Mouse (Mus musculus) kidney, adult 9 months (tissue): ENCODE measurements around the gene Serinc3.
"Not testable (repeated sequence)": the region's sequence is repeated elsewhere in the genome, so short reads cannot be mapped to it uniquely, and the experiment has no call there.

ENCODE experiments used
- DNase-seq: peaks from one replicate; pipeline ENCODE4 v3.0.0; 2022

Gene Serinc3

GRCm38 (mm10) chr2:163662076-163662475 is 17.1 kb upstream of the Serinc3 start:
- no peak for DNase-seq

GRCm38 (mm10) chr2:163661371-163661850 is 16.5 kb upstream of the Serinc3 start:
- DNase-seq: peak; percentile 44

GRCm38 (mm10) chr2:163660103-163660701 is 15.3 kb upstream of the Serinc3 start:
- no peak for DNase-seq

GRCm38 (mm10) chr2:163659431-163659830 is 14.5 kb upstream of the Serinc3 start:
- DNase-seq: no peak

GRCm38 (mm10) chr2:163658941-163659340 is 14.0 kb upstream of the Serinc3 start:
- peak; percentile 71 for DNase-seq

GRCm38 (mm10) chr2:163657975-163658886 is 13.3 kb upstream of the Serinc3 start, which contains the start of gene Pkig:
Gene Pkig (plus strand): TSS chr2:163658386.
- DNase-seq: peak; percentile 81

GRCm38 (mm10) chr2:163657486-163657885 is 12.6 kb upstream of the Serinc3 start:
- no peak for DNase-seq

GRCm38 (mm10) chr2:163655699-163656098 is 10.8 kb upstream of the Serinc3 start:
- DNase-seq: not testable (repeated sequence)

GRCm38 (mm10) chr2:163646461-163647080 is 1.6 kb upstream of the Serinc3 start:
- no peak for DNase-seq

GRCm38 (mm10) chr2:163645700-163646460 is 949 bp upstream of the Serinc3 start:
- no peak for DNase-seq

- DNase-seq: no peak
These were observed 884 bp downstream of the Serinc3 start for GRCm38 (mm10) chr2:163644047-163644446.

GRCm38 (mm10) chr2:163643576-163643971 is 1.4 kb downstream of the Serinc3 start:
- DNase-seq: no peak

GRCm38 (mm10) chr2:163642685-163643575 is 2.0 kb downstream of the Serinc3 start:
- DNase-seq: peak; percentile 85

- DNase-seq: no peak
These were observed 3.2 kb downstream of the Serinc3 start for GRCm38 (mm10) chr2:163641681-163642080.

- no peak for DNase-seq
These were observed 4.4 kb downstream of the Serinc3 start for GRCm38 (mm10) chr2:163640493-163640892.

- DNase-seq: no peak
These were observed 7.2 kb downstream of the Serinc3 start for GRCm38 (mm10) chr2:163637655-163638266.

- no peak for DNase-seq
These were observed 8.9 kb downstream of the Serinc3 start for GRCm38 (mm10) chr2:163636057-163636456.

GRCm38 (mm10) chr2:163634211-163634610 is 10.7 kb downstream of the Serinc3 start:
- DNase-seq: no peak

- DNase-seq: no peak
These were observed 13.2 kb downstream of the Serinc3 start for GRCm38 (mm10) chr2:163631715-163632114.

GRCm38 (mm10) chr2:163631223-163631622 is 13.7 kb downstream of the Serinc3 start:
- DNase-seq: no peak

- DNase-seq: not testable (repeated sequence)
These were observed 23.5 kb downstream of the Serinc3 start for GRCm38 (mm10) chr2:163621401-163621800.
